Mouse (Mus musculus): ENCODE data around the gene Slc45a1. TPM values are rescaled to one million over a fixed set of nuclear protein-coding genes. Genes with fewer than 3 reads are reported as not detected.

Slc45a1 gene
- polyA plus RNA-seq, 1 experiment from 2014 or later: 43.8 TPM

- H3K27ac ChIP-seq (ENCODE audit: low read depth, low read length): no peak overlapping the region
These were observed 58.3 kb downstream of the Slc45a1 start for GRCm38 (mm10) chr4:150593473-150594217.

GRCm38 (mm10) chr4:150592087-150592486 is 59.9 kb downstream of the Slc45a1 start:
- no peaks in the 10 kb centered on the region for H3K9me3 ChIP-seq (ENCODE audit: control insufficient read depth, low read length)
- WGBS: 82% methylated on average over 6 of the region's 6 CpGs
- H3K4me3 ChIP-seq (ENCODE audit: low read depth, low read length): no peak overlapping the region
- H3K27me3 ChIP-seq (ENCODE audit: control insufficient read depth, insufficient read depth, low read length): no peaks in the 10 kb centered on the region
- no peak overlapping the region; the same call in 1 of the 2 replicates for H3K27ac ChIP-seq (ENCODE audit: low read depth, low read length)
- H3K4me2 ChIP-seq (ENCODE audit: low read depth, low read length): no peak overlapping the region
- no peak overlapping the region for H3K9ac ChIP-seq (replicated peaks; ENCODE audit: low read depth, low read length)
- H3K4me1 ChIP-seq (ENCODE audit: control insufficient read depth, insufficient read depth, low read length): peaks cover 18% of the 10 kb centered on the region; the same call in 1 of the 2 replicates
- no peaks in the 10 kb centered on the region for H3K36me3 ChIP-seq (ENCODE audit: control insufficient read depth, insufficient read depth, low read length)
- ATAC-seq (ENCODE audit: low read depth): no peak

More at GRCm38 (mm10) chr4:150593473-150594217, 58.3 kb downstream of the Slc45a1 start:
- no peak for ATAC-seq (ENCODE audit: low read depth)
- Histone ChIP-seq H3K4me3 (ENCODE audit: low read depth, low read length) (no peak overlapping the region), H3K36me3 (ENCODE audit: control insufficient read depth, insufficient read depth, low read length) (no peaks in the 10 kb centered on the region), H3K27me3 (ENCODE audit: control insufficient read depth, insufficient read depth, low read length) (no peaks in the 10 kb centered on the region), H3K9ac (replicated peaks; ENCODE audit: low read depth, low read length) (no peak overlapping the region), H3K9me3 (ENCODE audit: control insufficient read depth, low read length) (no peaks in the 10 kb centered on the region), H3K4me1 (ENCODE audit: control insufficient read depth, insufficient read depth, low read length) (peaks cover 16% of the 10 kb centered on the region; the same call in 1 of the 2 replicates), H3K4me2 (ENCODE audit: low read depth, low read length) (no peak overlapping the region)
- 80% methylated on average over 4 of the region's 4 CpGs for WGBS

GRCm38 (mm10) chr4:150591602-150592001 is 60.4 kb downstream of the Slc45a1 start:
- Histone ChIP-seq H3K27me3 (ENCODE audit: control insufficient read depth, insufficient read depth, low read length) (no peaks in the 10 kb centered on the region), H3K27ac (ENCODE audit: low read depth, low read length) (no peak overlapping the region), H3K4me1 (ENCODE audit: control insufficient read depth, insufficient read depth, low read length) (peaks cover 18% of the 10 kb centered on the region; the same call in 1 of the 2 replicates), H3K36me3 (ENCODE audit: control insufficient read depth, insufficient read depth, low read length) (no peaks in the 10 kb centered on the region), H3K9me3 (ENCODE audit: control insufficient read depth, low read length) (no peaks in the 10 kb centered on the region), H3K4me2 (ENCODE audit: low read depth, low read length) (no peak overlapping the region), H3K9ac (replicated peaks; ENCODE audit: low read depth, low read length) (no peak overlapping the region), H3K4me3 (ENCODE audit: low read depth, low read length) (no peak overlapping the region)
- 62% methylated on average over 4 of the region's 4 CpGs for WGBS
- no peak for ATAC-seq (ENCODE audit: low read depth)

GRCm38 (mm10) chr4:150590621-150591282 is 61.2 kb downstream of the Slc45a1 start:
- no peaks in the 10 kb centered on the region for H3K9me3 ChIP-seq (ENCODE audit: control insufficient read depth, low read length)
- WGBS: 23% methylated on average over 3 of the region's 3 CpGs
- H3K36me3 ChIP-seq (ENCODE audit: control insufficient read depth, insufficient read depth, low read length): no peaks in the 10 kb centered on the region
- H3K4me1 ChIP-seq (ENCODE audit: control insufficient read depth, insufficient read depth, low read length): peaks cover 18% of the 10 kb centered on the region; the same call in 1 of the 2 replicates
- no peak for ATAC-seq (ENCODE audit: low read depth)
- H3K4me2 ChIP-seq (ENCODE audit: low read depth, low read length): no peak overlapping the region
- H3K9ac ChIP-seq (replicated peaks; ENCODE audit: low read depth, low read length): no peak overlapping the region
- H3K4me3 ChIP-seq (ENCODE audit: low read depth, low read length): no peak overlapping the region
- no peaks in the 10 kb centered on the region for H3K27me3 ChIP-seq (ENCODE audit: control insufficient read depth, insufficient read depth, low read length)
- no peak overlapping the region for H3K27ac ChIP-seq (ENCODE audit: low read depth, low read length)

- 88% methylated on average over 2 of the region's 2 CpGs for WGBS
- no peak for ATAC-seq (ENCODE audit: low read depth)
- no peak overlapping the region for H3K27ac ChIP-seq (ENCODE audit: low read depth, low read length)
- no peaks in the 10 kb centered on the region for H3K27me3 ChIP-seq (ENCODE audit: control insufficient read depth, insufficient read depth, low read length)
- no peaks in the 10 kb centered on the region for H3K36me3 ChIP-seq (ENCODE audit: control insufficient read depth, insufficient read depth, low read length)
- no peak overlapping the region for H3K9ac ChIP-seq (replicated peaks; ENCODE audit: low read depth, low read length)
- no peak overlapping the region for H3K4me3 ChIP-seq (ENCODE audit: low read depth, low read length)
- H3K4me2 ChIP-seq (ENCODE audit: low read depth, low read length): no peak overlapping the region
- H3K9me3 ChIP-seq (ENCODE audit: control insufficient read depth, low read length): no peaks in the 10 kb centered on the region
- H3K4me1 ChIP-seq (ENCODE audit: control insufficient read depth, insufficient read depth, low read length): peaks cover 36% of the 10 kb centered on the region
These were observed 63.7 kb downstream of the Slc45a1 start for GRCm38 (mm10) chr4:150588300-150588621.

GRCm38 (mm10) chr4:150587597-150588299 is 64.2 kb downstream of the Slc45a1 start:
- Histone ChIP-seq H3K36me3 (ENCODE audit: control insufficient read depth, insufficient read depth, low read length) (no peaks in the 10 kb centered on the region), H3K9me3 (ENCODE audit: control insufficient read depth, low read length) (no peaks in the 10 kb centered on the region), H3K4me3 (ENCODE audit: low read depth, low read length) (no peak overlapping the region), H3K4me2 (ENCODE audit: low read depth, low read length) (no peak overlapping the region), H3K9ac (replicated peaks; ENCODE audit: low read depth, low read length) (no peak overlapping the region), H3K4me1 (ENCODE audit: control insufficient read depth, insufficient read depth, low read length) (peaks cover 40% of the 10 kb centered on the region), H3K27me3 (ENCODE audit: control insufficient read depth, insufficient read depth, low read length) (no peaks in the 10 kb centered on the region), H3K27ac (ENCODE audit: low read depth, low read length) (no peak overlapping the region)
- 83% methylated on average over 8 of the region's 8 CpGs for WGBS
- no peak for ATAC-seq (ENCODE audit: low read depth)

- H3K4me1 ChIP-seq (ENCODE audit: control insufficient read depth, insufficient read depth, low read length): peaks cover 43% of the 10 kb centered on the region
- ATAC-seq (ENCODE audit: low read depth): no peak
These were observed 65.7 kb downstream of the Slc45a1 start for GRCm38 (mm10) chr4:150586275-150586674.

GRCm38 (mm10) chr4:150585800-150586199 is 66.2 kb downstream of the Slc45a1 start:
- Histone ChIP-seq H3K27ac (ENCODE audit: low read depth, low read length) (no peak overlapping the region), H3K36me3 (ENCODE audit: control insufficient read depth, insufficient read depth, low read length) (no peaks in the 10 kb centered on the region), H3K4me3 (ENCODE audit: low read depth, low read length) (no peak overlapping the region), H3K9me3 (ENCODE audit: control insufficient read depth, low read length) (no peaks in the 10 kb centered on the region), H3K4me2 (ENCODE audit: low read depth, low read length) (no peak overlapping the region), H3K9ac (replicated peaks; ENCODE audit: low read depth, low read length) (no peak overlapping the region), H3K4me1 (ENCODE audit: control insufficient read depth, insufficient read depth, low read length) (peaks cover 43% of the 10 kb centered on the region), H3K27me3 (ENCODE audit: control insufficient read depth, insufficient read depth, low read length) (no peaks in the 10 kb centered on the region)
- 91% methylated on average over 2 of the region's 2 CpGs for WGBS
- ATAC-seq (ENCODE audit: low read depth): no peak

More at GRCm38 (mm10) chr4:150586275-150586674, 65.7 kb downstream of the Slc45a1 start:
- Histone ChIP-seq H3K9me3 (ENCODE audit: control insufficient read depth, low read length) (no peaks in the 10 kb centered on the region), H3K36me3 (ENCODE audit: control insufficient read depth, insufficient read depth, low read length) (no peaks in the 10 kb centered on the region), H3K4me3 (ENCODE audit: low read depth, low read length) (no peak overlapping the region), H3K9ac (replicated peaks; ENCODE audit: low read depth, low read length) (no peak overlapping the region), H3K27ac (ENCODE audit: low read depth, low read length) (no peak overlapping the region), H3K4me2 (ENCODE audit: low read depth, low read length) (no peak overlapping the region), H3K27me3 (ENCODE audit: control insufficient read depth, insufficient read depth, low read length) (no peaks in the 10 kb centered on the region)
- 95% methylated on average over 5 of the region's 5 CpGs for WGBS

GRCm38 (mm10) chr4:150583777-150584135 is 68.2 kb downstream of the Slc45a1 start:
- H3K9me3 ChIP-seq (ENCODE audit: control insufficient read depth, low read length): no peaks in the 10 kb centered on the region
- peaks cover 43% of the 10 kb centered on the region for H3K4me1 ChIP-seq (ENCODE audit: control insufficient read depth, insufficient read depth, low read length)
- peak overlapping the region; percentile 14; the same call in 1 of the 2 replicates for H3K4me2 ChIP-seq (ENCODE audit: low read depth, low read length)
- no peak overlapping the region for H3K9ac ChIP-seq (replicated peaks; ENCODE audit: low read depth, low read length)
- no peak; the same call in 1 of the 2 replicates for ATAC-seq (ENCODE audit: low read depth)
- WGBS: 54% methylated on average over 3 of the region's 3 CpGs
- H3K27me3 ChIP-seq (ENCODE audit: control insufficient read depth, insufficient read depth, low read length): no peaks in the 10 kb centered on the region
- H3K36me3 ChIP-seq (ENCODE audit: control insufficient read depth, insufficient read depth, low read length): no peaks in the 10 kb centered on the region
- H3K4me3 ChIP-seq (ENCODE audit: low read depth, low read length): no peak overlapping the region
- peak overlapping the region; percentile 78 for H3K27ac ChIP-seq (ENCODE audit: low read depth, low read length)
